Mouse (Mus musculus) kidney, postnatal 10 days (tissue): ENCODE data around the gene Man2b1.

ENCODE experiments used
- DNase-seq: peaks from one replicate; pipeline ENCODE4 v3.0.0; 2021; ENCODE audit warnings: mixed read lengths

Man2b1 gene

GRCm38 (mm10) chr8:85083108-85083813 lies at the start of gene Man2b1:
Man2b1 (plus strand) TSS chr8:85083270.
- peak; percentile 93 for DNase-seq

- no peak for DNase-seq
Observed at GRCm38 (mm10) chr8:85033867-85034266, 49.2 kb upstream of the Man2b1 start.

GRCm38 (mm10) chr8:85034764-85035163 lies 48.3 kb upstream of the Man2b1 start:
- DNase-seq = peak; percentile 86

GRCm38 (mm10) chr8:85035165-85035727 lies 47.8 kb upstream of the Man2b1 start:
- DNase-seq = no peak

GRCm38 (mm10) chr8:85035728-85036310 lies 47.3 kb upstream of the Man2b1 start:
- DNase-seq = peak; percentile 47

- no peak for DNase-seq
Observed at GRCm38 (mm10) chr8:85036381-85036717, 46.7 kb upstream of the Man2b1 start.

GRCm38 (mm10) chr8:85036718-85037365 lies 46.2 kb upstream of the Man2b1 start, which contains the start of gene Tnpo2:
Tnpo2 (plus strand) TSS chr8:85036915.
- DNase-seq = peak; percentile 95

- DNase-seq = no peak
Observed at GRCm38 (mm10) chr8:85037366-85037680, 45.7 kb upstream of the Man2b1 start.

GRCm38 (mm10) chr8:85037681-85038531 lies 45.2 kb upstream of the Man2b1 start:
- peak; percentile 64 for DNase-seq

- DNase-seq = no peak
Observed at GRCm38 (mm10) chr8:85043619-85044018, 39.5 kb upstream of the Man2b1 start.

- DNase-seq = no peak
Observed at GRCm38 (mm10) chr8:85057367-85057766, 25.7 kb upstream of the Man2b1 start.

- DNase-seq = peak; percentile 94
Observed at GRCm38 (mm10) chr8:85059879-85060616, 23.0 kb upstream of the Man2b1 start, which contains the start of gene Fbxw9. Fbxw9 (plus strand) TSS chr8:85060055.

- DNase-seq = no peak
Observed at GRCm38 (mm10) chr8:85062603-85063002, 20.5 kb upstream of the Man2b1 start.

- peak; percentile 78 for DNase-seq
Observed at GRCm38 (mm10) chr8:85065213-85065612, 17.9 kb upstream of the Man2b1 start.

GRCm38 (mm10) chr8:85067155-85067554 lies 15.9 kb upstream of the Man2b1 start:
- DNase-seq = no peak

GRCm38 (mm10) chr8:85067982-85068381 lies 15.1 kb upstream of the Man2b1 start, which contains the start of gene Gm5741:
Gm5741 (minus strand) TSS chr8:85067982.
- no peak for DNase-seq

- DNase-seq = no peak
Observed at GRCm38 (mm10) chr8:85071041-85071440, 12.0 kb upstream of the Man2b1 start.

- DNase-seq = peak; percentile 95
Observed at GRCm38 (mm10) chr8:85071514-85072281, 11.4 kb upstream of the Man2b1 start, which contains the start of gene Dhps. Dhps (plus strand) TSS chr8:85071757.

GRCm38 (mm10) chr8:85072364-85072929 lies 10.6 kb upstream of the Man2b1 start:
- DNase-seq = no peak

GRCm38 (mm10) chr8:85073041-85073612 lies 9.9 kb upstream of the Man2b1 start:
- DNase-seq = no peak
